Mouse (Mus musculus) kidney, adult 8-10 months (tissue): ENCODE results near the gene Magi2.
"Not testable (repeated sequence)": the region's sequence is repeated elsewhere in the genome, so short reads cannot be mapped to it uniquely, and the experiment has no call there.

Source experiments
- DNase-seq, 2 experiments: peaks; one replicate each; pipeline ENCODE4 v3.0.0; 2022

Magi2 gene

DNA sequence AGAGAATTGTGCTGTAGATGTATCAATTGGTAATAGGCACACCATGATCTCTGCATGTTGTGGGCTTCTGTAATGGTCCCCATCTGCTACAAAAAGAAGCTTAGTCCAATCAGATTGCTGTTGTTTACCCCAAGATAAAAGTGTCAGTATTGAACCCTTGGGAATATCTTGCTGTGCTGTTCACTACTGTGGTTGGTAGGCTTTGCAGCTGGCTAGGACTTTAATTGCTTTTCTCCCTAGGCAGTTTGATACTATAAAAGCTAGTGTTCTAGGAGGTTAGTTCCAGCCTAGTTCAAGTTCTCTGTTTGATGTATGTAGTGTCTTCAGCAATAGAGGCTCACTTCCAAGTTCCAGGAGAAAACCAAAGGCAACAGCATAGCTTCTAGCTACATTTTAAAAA lies 1188.5 kb downstream of the Magi2 start:
- DNase-seq = no peak

DNA sequence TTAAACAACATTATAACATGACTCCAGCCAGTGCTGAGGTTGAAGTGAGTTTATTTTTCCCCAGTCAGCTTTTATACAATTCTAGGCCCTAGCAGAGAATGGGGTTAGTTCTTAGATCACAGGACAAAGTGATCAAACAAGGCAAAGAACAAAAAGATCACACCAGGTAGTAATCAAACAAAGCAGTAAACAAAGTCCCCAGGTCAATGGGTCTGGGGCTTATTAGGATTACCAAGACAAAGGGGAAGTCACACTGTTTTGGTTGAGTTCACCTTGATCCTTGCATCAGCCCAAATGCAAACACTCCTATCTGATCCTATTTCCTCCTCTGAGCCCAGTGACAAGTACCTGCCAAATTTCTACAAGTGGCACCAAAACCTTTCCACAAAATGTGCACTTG lies 1190.5 kb downstream of the Magi2 start:
- DNase-seq = no peak

DNA sequence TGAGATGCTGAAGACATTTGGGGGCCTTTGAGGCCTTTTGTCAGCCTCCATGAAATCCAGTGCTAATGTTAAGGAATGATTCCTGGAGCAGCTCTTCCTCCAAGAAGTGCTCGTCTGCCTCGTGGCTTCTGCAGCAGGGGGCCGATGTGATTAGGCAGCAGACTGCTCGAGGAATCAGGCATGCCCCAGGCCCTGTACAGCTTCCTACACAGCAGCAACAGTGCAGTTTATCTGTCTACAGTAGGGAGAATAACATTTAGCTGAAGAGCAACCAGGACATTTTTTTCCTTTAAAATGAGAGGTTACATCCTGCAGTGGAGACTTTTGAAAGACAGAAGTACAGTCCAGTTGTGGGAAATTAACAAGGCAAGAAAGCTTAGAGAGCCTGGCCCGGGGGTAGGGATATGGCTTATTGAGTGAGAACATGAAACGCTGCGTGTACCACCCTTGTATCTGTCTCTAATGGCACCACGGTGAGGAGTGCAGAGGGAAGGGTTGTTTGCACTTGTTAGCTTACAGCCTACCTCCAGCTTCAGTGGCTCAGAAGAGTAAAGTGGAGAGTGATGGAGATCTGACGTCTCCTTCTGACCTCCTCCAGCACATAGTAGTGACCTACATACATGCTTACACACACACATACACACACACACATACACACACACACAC lies 1205.4 kb downstream of the Magi2 start:
- DNase-seq = no peak

DNA sequence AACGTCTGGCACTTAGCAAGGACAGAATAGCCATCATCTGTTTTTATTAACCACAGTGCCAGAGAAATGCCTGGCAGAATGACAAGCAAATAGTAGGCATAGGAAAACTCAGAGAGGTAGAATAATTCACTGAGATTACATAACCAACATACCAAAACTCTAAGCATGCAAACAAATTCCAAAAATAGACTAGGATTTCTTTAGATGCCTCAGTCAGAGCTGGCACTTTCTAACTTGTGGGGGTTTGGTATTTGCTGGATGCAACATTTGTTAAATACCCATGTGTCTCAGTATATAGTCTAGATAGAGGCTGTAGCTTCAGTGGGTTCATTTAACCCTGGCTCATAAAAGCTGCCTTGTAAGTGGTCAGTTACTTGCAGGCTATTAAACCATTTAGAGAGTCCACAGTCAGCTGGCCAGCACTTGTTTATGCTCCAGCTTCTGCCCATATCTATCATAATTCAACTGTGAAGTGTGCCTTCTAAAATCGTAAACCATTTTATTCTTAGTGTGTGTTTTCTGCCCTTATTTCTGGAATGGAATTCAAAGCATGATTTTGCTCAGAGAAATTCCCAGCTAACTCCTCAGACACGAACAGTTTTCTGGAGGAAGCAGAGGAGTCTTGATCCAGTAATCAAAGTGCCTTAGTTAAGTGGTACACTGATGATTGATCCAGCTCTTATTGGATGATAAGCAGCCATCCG lies 1219.8 kb downstream of the Magi2 start:
- DNase-seq = peak in 1 of 2 experiments; percentile 14

DNA sequence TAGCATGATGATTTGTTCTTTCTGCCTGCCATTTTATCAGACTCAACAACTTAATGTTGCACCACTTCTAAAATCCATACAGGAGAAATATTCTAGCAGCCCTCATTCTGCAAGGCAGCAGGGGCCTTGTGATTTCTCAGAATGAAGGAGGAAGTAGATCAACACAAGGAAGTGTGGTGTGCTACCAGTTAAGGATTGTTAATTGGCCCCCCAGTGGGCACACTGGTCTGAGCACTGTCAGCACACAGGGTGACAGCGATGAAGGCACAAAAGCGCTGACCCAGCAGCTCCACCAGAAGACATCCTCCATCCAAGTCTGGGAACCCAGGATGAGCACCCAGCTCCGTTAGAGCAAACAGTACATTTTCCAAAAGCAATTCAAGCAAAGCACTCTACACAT lies 1229.3 kb downstream of the Magi2 start:
- no peak for DNase-seq

DNA sequence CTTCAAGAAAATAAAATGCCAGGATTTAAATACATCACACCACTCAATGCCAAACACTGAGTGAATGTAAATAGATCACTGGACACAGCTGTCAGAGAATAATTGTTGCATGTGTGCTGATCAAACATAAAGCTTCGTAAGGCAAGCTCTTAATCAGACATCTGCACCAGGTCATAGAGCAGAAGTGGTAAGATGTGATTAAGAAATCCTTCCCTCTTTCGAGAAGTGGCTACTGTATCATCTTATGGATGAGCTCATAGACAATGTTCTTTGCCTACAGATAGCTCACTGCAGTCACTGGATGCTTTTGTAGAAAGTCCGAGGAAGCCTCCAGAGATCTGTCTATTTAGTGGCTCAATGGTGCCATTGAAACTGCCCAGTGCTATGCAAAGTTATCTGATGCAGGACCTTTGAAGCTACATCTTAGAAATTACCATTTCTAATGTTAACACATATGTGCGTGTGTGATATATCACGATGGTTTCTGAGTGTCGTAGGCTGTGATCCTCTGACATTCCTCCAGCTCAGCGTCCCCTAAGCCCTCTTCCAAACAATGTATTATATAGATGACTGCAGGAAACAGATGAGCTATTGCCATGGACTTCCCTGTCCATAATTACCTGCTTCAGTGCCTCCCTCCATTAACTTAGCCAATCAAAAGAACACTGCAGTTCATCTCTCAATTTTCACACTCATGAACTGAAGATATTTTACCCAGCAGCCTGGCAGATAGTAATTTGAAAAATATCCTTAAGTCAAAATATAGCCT lies 1231.1 kb downstream of the Magi2 start:
- DNase-seq = no peak

DNA sequence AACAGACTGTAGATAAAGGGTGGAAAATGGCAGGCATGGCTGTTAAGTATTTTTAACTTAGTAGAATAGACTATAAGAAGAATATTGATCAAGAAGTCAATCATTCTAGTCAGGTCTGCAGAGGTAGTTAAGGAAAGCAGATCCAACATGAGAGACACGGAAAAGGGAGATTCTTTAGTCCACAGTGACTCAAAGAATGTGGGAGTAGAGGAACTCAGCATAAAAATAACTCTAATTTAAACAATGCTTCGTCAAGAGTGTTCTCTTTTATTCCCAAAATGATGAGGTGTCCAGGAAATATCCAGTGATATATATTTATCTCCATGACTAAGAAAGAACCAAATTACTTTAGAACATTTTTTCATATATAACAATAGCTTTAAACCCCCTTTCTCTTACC lies 1234.9 kb downstream of the Magi2 start:
- no peak for DNase-seq

DNA sequence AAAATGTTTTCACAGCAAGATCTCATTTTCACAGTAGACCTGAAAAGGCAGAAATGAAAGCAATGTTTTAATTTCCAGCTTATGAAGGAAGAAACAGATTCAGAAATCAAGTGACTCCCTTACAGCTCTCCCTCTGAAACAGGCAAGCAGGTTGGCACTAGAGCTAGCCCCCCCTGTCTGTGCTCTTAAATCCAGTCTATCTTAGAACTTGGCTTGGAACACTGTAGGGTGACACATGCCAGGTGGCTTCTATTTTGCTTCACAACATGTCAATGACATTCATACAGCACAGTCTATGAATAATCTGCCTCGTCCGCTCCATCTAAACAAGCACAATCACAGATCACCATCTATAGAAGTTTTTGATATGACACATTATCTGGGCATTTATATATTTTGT lies 1235.5 kb downstream of the Magi2 start:
- DNase-seq = no peak

DNA sequence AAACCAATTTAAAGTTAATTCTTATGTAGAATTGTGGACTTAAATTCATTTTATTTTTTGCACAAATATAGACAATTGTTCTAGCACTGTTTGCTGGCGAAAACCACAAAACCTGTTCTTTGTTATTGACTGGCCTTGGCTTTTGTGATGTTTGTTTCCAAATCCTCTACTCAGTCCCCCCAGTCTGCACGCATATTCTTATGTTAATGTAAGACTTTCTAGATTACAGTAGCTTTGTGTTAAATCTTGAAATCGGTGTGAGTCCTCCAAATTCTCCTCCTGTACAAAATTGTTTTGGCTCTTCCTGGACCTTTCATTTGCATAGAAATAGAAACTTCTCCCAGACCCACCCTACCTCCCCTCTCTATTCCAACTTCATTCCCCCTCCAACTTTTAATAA lies 1242.9 kb downstream of the Magi2 start:
- no peak for DNase-seq

DNA sequence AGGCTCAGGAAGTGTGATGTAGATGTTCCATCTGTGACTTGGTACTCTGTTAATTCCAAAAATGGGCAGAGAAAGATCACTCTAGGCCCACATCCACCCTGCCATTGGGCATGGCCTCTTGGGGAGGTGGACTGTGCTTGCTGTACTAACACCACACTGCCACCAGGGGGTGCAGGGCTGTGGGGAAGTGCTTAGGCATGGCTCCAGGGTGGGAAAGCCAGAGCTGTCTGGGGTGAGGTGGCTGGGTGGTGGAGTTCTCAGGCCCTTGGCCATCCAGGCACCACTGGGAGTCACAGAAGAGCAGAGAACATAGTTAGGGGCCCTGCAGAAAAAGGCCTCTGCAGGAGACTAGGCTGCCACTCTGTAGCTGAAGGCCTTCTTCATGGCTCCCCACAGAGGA lies 1243.6 kb downstream of the Magi2 start:
- peak in 1 of 2 experiments; percentile 15 for DNase-seq

DNA sequence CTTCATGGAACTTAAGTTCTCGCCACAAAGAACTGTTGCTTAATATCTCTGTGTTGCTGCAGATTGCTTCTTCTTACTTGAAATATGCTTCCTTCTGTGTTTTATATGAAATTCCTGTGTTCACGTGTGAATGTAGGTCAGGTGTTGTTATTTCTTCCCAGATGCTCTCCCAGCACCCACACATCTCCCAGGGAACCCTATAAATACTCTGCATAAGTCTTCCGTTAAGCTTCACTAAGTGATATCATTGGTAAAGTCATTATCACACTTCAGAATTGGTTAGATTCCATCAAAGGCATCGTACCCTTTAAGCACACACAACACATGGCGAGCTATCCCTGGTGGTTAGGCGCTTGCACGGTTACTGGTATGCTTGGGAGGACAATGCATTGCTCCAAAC lies 1257.7 kb downstream of the Magi2 start:
- DNase-seq = no peak

DNA sequence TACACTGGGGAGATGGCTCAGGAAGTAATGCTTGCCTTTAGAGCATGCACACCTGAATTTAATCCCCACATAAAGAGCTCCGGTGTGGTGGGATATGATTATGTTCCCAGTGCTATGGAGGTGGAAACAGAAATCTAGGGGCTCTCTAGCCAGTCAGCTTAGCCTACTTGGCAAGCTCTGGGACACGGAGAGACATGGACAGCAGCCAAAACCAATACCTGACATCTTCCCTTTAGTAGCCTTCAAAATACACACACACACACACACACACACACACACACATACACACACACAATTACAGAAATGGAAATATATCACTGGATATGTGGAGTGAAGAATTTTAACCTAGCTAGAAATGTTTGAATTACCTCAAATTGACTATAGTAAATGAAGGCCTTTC lies 1265.1 kb downstream of the Magi2 start:
- DNase-seq = no peak

DNA sequence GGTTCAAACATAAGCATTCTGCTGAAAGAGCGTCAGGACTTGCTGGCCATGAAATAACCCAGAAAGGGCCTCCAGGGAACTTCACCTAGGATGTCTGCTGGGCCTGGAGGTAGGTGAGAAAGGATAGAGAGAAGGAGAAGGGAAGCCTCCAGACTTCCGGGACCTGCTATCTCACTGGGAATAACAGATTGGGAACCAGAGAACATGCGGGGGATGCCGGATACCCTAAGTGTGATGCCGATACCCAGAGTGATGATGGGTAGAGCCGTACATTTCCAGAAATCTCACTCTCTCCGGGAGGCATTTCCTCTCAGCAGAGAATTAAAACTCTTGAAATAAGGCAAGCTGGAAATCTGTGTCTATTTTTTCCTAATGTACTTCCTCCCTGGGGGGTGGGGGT lies 1265.8 kb downstream of the Magi2 start:
- DNase-seq = no peak

DNA sequence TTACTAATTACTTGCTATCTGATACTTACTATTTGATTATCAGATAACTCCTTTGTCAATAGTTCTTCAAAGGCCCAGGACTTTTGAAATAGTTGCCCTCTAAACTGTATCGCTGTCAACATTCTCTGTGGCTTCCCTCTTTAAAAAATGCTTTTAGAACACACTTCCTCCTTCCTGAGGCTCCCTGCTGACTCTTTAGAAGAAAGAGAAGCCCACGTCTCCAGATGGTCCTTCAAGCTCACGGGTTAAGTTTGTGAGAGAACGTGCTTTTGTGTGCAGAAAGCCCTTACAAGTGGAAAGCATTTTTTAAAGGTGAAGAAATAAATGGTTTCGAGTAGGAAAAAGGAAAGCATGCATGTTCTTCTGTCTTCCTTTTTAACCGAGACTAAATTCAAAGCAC lies 1267.2 kb downstream of the Magi2 start:
- no peak for DNase-seq

DNA sequence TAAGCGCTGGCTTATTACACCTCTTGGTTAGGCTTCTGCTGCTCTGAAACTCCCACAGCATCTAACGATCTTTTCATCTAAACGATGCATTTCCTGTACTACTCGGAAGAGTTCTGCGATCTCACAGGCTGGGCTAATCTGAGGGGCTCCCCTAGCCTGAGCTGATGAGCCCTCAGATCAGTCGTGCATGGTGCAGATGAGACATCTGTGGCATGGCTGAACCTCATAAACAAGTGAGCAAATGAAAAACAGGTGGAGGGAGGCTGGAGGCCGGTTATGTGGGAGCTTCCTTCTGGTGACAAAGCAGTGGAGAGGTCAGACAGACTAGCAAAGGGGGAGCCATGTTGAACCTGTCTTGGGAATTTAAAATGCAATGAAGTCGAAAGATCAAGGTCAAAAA lies 1270.1 kb downstream of the Magi2 start:
- no peak for DNase-seq

DNA sequence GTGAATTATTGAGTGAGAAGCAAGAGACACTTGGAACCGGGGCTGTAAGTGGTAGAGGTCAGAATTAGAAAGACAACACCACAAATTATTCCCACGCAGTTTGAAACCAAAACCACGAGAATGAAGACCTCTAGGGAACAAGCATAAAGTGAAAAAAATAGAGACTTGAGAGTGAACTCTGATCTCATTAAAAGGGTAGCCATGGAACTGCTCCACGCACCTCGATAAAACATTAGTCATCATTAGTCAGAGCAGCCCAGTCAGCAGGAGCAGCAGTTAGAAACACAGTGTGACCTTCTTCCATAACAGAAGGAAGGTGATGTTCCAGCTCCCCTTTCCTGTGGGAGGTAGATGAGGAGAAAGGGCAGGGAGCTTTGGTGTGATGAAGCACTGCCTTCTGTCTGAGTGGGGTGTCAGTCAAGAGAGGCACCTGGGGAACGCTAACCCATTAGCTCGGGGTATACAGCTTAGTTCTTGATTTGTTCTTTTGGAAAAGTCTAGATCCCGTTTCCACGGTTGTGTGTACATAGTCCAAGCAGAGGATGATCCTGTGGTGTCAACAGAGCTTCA lies 1272.3 kb downstream of the Magi2 start:
- peak; percentile 34 to 40 for DNase-seq

DNA sequence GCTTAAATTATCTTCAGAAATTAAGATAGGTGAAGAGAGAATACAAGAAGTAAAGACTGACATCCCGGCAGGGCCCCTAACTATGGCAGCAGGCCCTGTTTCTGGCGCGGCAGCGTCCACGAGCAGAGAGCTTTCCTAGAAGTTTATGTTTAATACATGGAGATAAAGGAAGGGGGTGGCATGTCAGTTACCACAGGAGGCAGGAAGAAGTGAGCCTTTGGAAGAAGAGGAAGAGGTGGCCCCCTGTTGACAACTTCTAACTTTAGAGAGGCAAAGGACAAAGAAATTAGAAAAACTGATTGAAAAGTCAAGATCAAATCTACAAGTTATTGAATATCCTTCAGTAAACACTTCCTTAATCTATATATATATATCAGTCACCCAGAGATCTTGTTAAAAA lies 1281.8 kb downstream of the Magi2 start:
- DNase-seq = no peak

DNA sequence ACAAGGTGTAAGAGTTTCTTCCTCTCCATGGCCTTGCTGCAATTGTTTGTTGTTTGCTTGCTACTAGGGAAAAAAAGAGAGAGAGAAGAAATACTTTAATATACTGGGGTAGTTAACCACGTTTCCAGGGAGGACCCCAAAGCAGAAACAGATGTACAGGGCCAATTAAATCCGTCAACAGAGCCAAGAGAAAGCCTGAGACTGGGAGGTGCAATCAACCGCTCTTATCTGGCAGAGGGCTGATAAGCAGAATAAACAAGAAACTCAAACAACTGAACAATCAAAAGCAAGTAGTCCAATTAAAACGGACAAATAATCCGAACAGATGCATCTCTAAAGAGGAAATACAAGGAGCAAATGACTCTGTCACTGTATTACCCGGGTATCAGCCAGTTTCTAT lies 1282.8 kb downstream of the Magi2 start:
- no peak for DNase-seq

DNA sequence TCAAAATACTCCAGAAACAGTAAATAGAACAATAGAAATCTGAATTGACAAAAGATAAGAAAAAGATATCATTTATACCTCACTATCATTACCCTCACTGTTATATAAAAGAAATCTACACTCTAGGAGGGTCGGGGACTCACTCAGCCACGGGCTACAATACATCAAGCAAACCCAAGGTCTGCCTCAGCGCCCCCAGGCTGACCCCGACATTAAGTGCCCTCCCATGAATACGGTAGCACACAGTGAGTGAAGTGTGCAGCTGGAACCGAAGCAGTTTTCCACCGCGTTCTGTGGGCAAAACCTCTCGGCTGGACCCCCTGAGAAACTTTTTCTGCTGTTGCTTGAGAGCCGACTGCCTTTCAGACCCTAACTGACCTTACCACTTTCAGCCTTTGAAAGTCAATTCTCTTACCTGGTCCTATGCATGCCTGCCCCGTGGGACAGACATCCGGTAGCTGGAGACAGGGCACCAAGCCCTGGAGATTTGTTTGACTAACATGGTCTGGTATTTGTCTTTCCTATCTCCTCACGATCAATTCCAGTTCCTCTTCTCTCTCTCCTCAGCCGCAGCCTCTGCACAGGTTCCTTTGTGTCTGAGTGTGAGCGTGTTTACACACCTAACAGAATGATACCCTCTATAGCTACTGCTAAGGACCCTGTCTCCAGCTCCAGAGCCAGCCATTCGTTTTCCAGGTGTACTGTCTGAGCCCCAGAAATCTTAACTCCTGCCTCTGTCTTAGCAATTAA lies 1285.7 kb downstream of the Magi2 start:
- no peak for DNase-seq

DNA sequence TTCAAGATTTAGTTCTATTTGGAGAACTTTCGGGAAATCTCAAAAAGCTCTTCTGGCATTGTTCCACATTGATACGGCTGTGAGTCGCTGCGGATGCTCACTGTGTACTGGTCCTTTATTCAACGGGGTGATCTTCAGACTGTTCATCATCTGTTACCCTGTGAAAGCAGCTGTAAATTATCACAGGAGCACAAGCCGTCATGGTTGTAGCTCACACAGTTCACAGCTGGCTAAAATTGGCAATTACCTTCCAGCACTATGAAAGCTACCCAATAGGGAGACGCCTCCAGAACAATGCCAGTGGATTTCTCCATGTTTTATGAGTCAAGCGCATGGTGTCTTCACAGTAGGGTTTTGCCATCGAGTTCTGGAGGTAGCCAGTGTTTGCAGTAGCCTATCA lies 1294.8 kb downstream of the Magi2 start:
- DNase-seq = no peak

DNA sequence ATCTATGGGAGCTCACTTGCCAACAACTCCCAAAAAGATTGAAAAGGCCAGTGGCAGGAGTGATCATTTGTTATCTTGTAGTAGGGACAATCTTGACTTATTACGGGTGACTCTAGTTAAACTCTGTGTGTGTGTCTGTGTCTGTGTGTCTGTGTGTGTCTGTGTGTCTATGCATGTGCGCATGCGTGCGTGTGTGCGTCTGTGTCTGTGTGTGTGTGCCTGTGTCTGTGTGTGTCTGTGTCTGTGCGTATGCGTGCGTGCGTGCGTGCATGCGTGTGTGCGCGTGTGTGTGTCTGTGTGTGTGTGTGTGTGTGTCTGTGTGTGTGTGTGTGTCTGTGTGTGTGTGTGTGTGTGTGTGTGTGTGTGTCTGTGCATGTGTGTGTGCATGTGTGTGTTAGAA lies 1295.2 kb downstream of the Magi2 start:
- DNase-seq = no peak

DNA sequence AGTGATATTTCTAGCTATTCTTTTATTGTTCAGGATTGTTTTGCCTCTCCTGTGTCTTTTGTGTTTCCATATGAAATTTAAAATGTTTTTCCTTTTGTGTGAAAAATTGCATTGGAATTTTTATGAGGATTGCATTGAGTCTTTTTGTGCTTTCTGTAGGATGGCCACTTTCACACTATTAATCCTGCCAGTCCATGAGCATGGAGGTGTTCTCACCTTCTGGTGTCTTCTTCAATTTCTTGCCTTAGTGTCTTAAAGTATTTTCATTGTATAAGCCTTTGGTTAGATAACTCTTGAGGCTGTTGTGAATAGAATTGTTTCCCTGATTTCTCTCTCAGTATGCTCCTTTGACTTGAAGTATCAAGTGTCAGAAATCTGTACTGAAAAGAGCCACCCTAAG lies 1296.9 kb downstream of the Magi2 start:
- no peak for DNase-seq

DNA sequence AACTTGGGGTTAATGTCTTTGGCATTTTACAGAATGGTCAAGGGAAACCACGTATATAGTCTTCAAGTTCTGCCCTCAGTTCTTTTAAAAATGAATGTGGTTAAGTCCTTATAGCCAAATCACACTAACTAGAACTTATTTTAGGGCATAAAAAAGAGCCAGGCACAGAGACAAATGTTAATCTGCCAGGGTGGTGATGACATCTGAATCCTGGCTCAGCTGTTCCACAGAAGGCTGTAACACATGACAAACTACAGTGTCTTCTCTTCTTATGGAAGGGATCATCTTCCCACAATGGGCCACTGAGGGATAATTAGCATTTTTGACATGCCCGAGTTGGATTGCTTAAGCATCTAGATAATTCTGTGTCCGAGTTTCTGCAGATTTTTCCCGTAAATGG lies 1299.8 kb downstream of the Magi2 start:
- not testable (repeated sequence) for DNase-seq
